12 mouse cellular contexts compared by ENCODE assay signal in the genomic region with DNA sequence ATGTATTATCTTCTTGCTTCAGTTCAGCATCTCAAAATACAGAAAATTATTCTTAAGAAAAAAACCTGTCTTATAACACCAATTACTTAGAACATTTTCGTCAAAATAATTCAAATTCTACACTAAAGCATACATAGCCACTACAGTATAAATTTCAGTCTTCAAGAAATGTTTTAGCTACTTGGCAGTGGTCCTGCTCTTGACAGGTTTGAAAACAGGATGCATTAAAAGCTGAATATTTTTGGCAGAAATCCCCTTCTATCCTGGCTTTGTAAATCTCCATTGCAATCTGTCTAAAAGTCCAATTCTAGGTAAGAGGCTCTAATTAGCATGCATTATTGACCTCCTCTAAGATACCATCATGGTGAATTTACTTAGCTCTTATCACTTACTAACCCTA.
"Had no signal": no experiment of that assay in that cellular context is flagged by ENCODE, and none has a peak within 500 bp of the region (broad histone marks: within the 10 kb centered on the region; RNA-seq: fewer than 3 reads in every experiment).

No protein-coding gene starts in this region.

- H3K4me3 ChIP-seq: limb, embryonic 13.5 days; midbrain, embryonic 10.5 days; midbrain, embryonic 15.5 days; neural tube, embryonic 13.5 days had no signal

- ATAC-seq: lung, postnatal 0 days; midbrain, embryonic 15.5 days had no signal

- H3K27ac ChIP-seq: limb, embryonic 13.5 days; liver, embryonic 14.5 days; midbrain, embryonic 10.5 days; midbrain, embryonic 15.5 days; neural tube, embryonic 13.5 days had no signal

- H3K9ac ChIP-seq: limb, embryonic 13.5 days; liver, embryonic 14.5 days; midbrain, embryonic 15.5 days; neural tube, embryonic 13.5 days had no signal

- H3K4me2 ChIP-seq: limb, embryonic 13.5 days; midbrain, embryonic 15.5 days; neural tube, embryonic 13.5 days had no signal

- H3K36me3 ChIP-seq: limb, embryonic 13.5 days; midbrain, embryonic 10.5 days; midbrain, embryonic 15.5 days; neural tube, embryonic 13.5 days had no signal

- H3K4me1 ChIP-seq: limb, embryonic 13.5 days; midbrain, embryonic 10.5 days; midbrain, embryonic 15.5 days; neural tube, embryonic 13.5 days had no signal

- DNase-seq: kidney, postnatal 4 days; left cerebral cortex, postnatal 4 days; lung, adult 18-20 months; lung, postnatal 4 days; right cerebral cortex, postnatal 25 days; thymus, postnatal 14 days had no signal

- H3K27me3 ChIP-seq: limb, embryonic 13.5 days; midbrain, embryonic 15.5 days; neural tube, embryonic 13.5 days had no signal

- H3K9me3 ChIP-seq: limb, embryonic 13.5 days; midbrain, embryonic 10.5 days; midbrain, embryonic 15.5 days; neural tube, embryonic 13.5 days had no signal
